Mouse (Mus musculus) megakaryocyte progenitor cell, adult 5-6 weeks (primary cell): ENCODE data around the gene Inhbc. TPM values are rescaled to one million over a fixed set of nuclear protein-coding genes. Genes with fewer than 3 reads are reported as not detected.

ENCODE experiments used
- total RNA-seq, 2 experiments: library from RNA; stranded (forward) in 1 of 2; stranded (reverse) in 1 of 2; fragments of 157-497, 149-512 nt in 1 of 2; fragments of 200-1000 nt in 1 of 2; gene quantifications; 2 replicates each; pipeline versions ENCODE4 v1.2.3 to v1.2.4; 2015 to 2017

The Inhbc gene
- total RNA-seq, 2 experiments from 2014 or later: not detected

Other genes with a start within 250 kb of the Inhbc start
- 40.1 and 43.7 TPM in 2 replicates for gene Os9, start 249.3 kb downstream of the Inhbc start, total RNA-seq (2015)
- gene Os9, start 249.3 kb downstream of the Inhbc start, total RNA-seq (2017): 192 and 207 TPM in 2 replicates
- gene B4galnt1, start 205.2 kb downstream of the Inhbc start, total RNA-seq (2015): 212 and 219 TPM in 2 replicates
- 122 and 139 TPM in 2 replicates for gene B4galnt1, start 205.2 kb downstream of the Inhbc start, total RNA-seq (2017)
- gene Slc26a10, start 189.8 kb downstream of the Inhbc start, total RNA-seq (2015): not detected in 2 replicates
- 0.84 and 0.87 TPM in 2 replicates for gene Slc26a10, start 189.8 kb downstream of the Inhbc start, total RNA-seq (2017)
- 1.7 and 3.1 TPM in 2 replicates for gene Arhgef25, start 180.3 kb downstream of the Inhbc start, total RNA-seq (2015)
- gene Arhgef25, start 180.3 kb downstream of the Inhbc start, total RNA-seq (2017): 3.0 and 5.3 TPM in 2 replicates
- 23.8 and 28.0 TPM in 2 replicates for gene Dtx3, start 174.7 kb downstream of the Inhbc start, total RNA-seq (2015)
- 18.0 and 19.3 TPM in 2 replicates for gene Dtx3, start 174.7 kb downstream of the Inhbc start, total RNA-seq (2017)
- gene Pip4k2c, start 158.8 kb downstream of the Inhbc start, total RNA-seq (2015): 9.7 and 11.2 TPM in 2 replicates
- 11.4 and 12.1 TPM in 2 replicates for gene Pip4k2c, start 158.8 kb downstream of the Inhbc start, total RNA-seq (2017)
- gene Kif5a, start 107.1 kb downstream of the Inhbc start, total RNA-seq (2015): 0.05 and 0.25 TPM in 2 replicates
- 0.04 and 0.20 TPM in 2 replicates for gene Kif5a, start 107.1 kb downstream of the Inhbc start, total RNA-seq (2017)
- 63.6 and 66.8 TPM in 2 replicates for gene Dctn2, start 104.1 kb downstream of the Inhbc start, total RNA-seq (2015)
- gene Dctn2, start 104.1 kb downstream of the Inhbc start, total RNA-seq (2017): 87.4 and 101 TPM in 2 replicates
- 41.9 and 44.0 TPM in 2 replicates for gene Mbd6, start 81.4 kb downstream of the Inhbc start, total RNA-seq (2015)
- gene Mbd6, start 81.4 kb downstream of the Inhbc start, total RNA-seq (2017): 4.1 and 6.8 TPM in 2 replicates
- 88.3 and 93.1 TPM in 2 replicates for gene Mars, start 58.6 kb downstream of the Inhbc start, total RNA-seq (2015)
- 196 and 210 TPM in 2 replicates for gene Mars, start 58.6 kb downstream of the Inhbc start, total RNA-seq (2017)
- gene Arhgap9, start 48.5 kb downstream of the Inhbc start, total RNA-seq (2015): 37.1 and 38.0 TPM in 2 replicates
- 37.3 and 39.5 TPM in 2 replicates for gene Arhgap9, start 48.5 kb downstream of the Inhbc start, total RNA-seq (2017)
- not detected in 2 replicates for gene Gli1, start 28.5 kb downstream of the Inhbc start, total RNA-seq (2015)
- not detected in 2 replicates for gene Gli1, start 28.5 kb downstream of the Inhbc start, total RNA-seq (2017)
- 0.02 TPM in 1 of 2 replicates, not detected in the other for gene Inhbe, start 16.0 kb downstream of the Inhbc start, total RNA-seq (2015)
- not detected in 2 replicates for gene Inhbe, start 16.0 kb downstream of the Inhbc start, total RNA-seq (2017)
- 61.4 and 90.3 TPM in 2 replicates for gene R3hdm2, start 9.9 kb upstream of the Inhbc start, total RNA-seq (2015)
- 37.4 TPM in 2 replicates for gene R3hdm2, start 9.9 kb upstream of the Inhbc start, total RNA-seq (2017)
- gene Stac3, start 131.3 kb upstream of the Inhbc start, total RNA-seq (2015): 0.20 and 0.25 TPM in 2 replicates
- gene Stac3, start 131.3 kb upstream of the Inhbc start, total RNA-seq (2017): 1.1 TPM in 1 of 2 replicates, not detected in the other
- gene Ndufa4l2, start 144.5 kb upstream of the Inhbc start, total RNA-seq (2015): not detected in 2 replicates
- not detected in 2 replicates for gene Ndufa4l2, start 144.5 kb upstream of the Inhbc start, total RNA-seq (2017)
- 91.3 and 92.6 TPM in 2 replicates for gene Shmt2, start 152.0 kb upstream of the Inhbc start, total RNA-seq (2015)
- gene Shmt2, start 152.0 kb upstream of the Inhbc start, total RNA-seq (2017): 95.8 and 100 TPM in 2 replicates
- not detected in 2 replicates for gene Nxph4, start 164.1 kb upstream of the Inhbc start, total RNA-seq (2015)
- not detected in 2 replicates for gene Nxph4, start 164.1 kb upstream of the Inhbc start, total RNA-seq (2017)